Mouse (Mus musculus): ENCODE measurements at regions not wholly inside any gene's neighbourhood (a gene's known extent, or its start where the extent isn't known, plus 50 kb on each side); places are given as distances from the start of the nearest gene placed in this dataset.

- DNase-seq (ENCODE audit: low read depth, low spot score), result no peak
- Histone ChIP-seq H3K4me3 (ENCODE audit: control insufficient read depth in 1 of 2, insufficient read depth in 1 of 2, low read depth in 2 of 2, low read length in 2 of 2) (no peak overlapping the region), H3K27me3 (ENCODE audit: control insufficient read depth in 1 of 2, insufficient read depth in 2 of 2, low read length in 2 of 2) (peaks cover 0 to 2% of the 10 kb centered on the region in 2 experiments; a peak in 3 of 4 replicates), H3K9ac (ENCODE audit: control insufficient read depth, low read depth, low read length, poor library complexity, severe bottlenecking) (no peak overlapping the region), H3K9me3 (replicated peaks; ENCODE audit: insufficient read depth, low read length) (no peaks in the 10 kb centered on the region), H3K27ac (ENCODE audit: control insufficient read depth, low read depth, low read length) (no peak overlapping the region), H3K79me2 (ENCODE audit: control insufficient read depth, insufficient read depth, low read length, poor library complexity) (no peaks in the 10 kb centered on the region), H3K36me3 (ENCODE audit: control insufficient read depth in 1 of 2, insufficient read depth in 2 of 2, low read length in 2 of 2) (no peaks in the 10 kb centered on the region), H3K4me1 (ENCODE audit: control insufficient read depth in 1 of 2, insufficient read depth in 2 of 2, low read length in 2 of 2) (no peaks in the 10 kb centered on the region)
- TF ChIP-seq MXI1 (IDR thresholded peaks at IDR 0.05; ENCODE audit: low read depth, low read length) (no peak), RAD21 (IDR thresholded peaks at IDR 0.05; ENCODE audit: low read depth, low read length) (no peak), KAT2A (conservative IDR thresholded peaks at IDR 0.05; ENCODE audit: low read depth, low read length) (no peak), USF1 (IDR thresholded peaks at IDR 0.05; ENCODE audit: low read depth, low read length) (no peak), BHLHE40 (IDR thresholded peaks at IDR 0.05; ENCODE audit: borderline replicate concordance, low read depth, low read length) (no peak), POLR2AphosphoS2 (IDR thresholded peaks at IDR 0.05; ENCODE audit: low read length) (no peak), ZKSCAN1 (IDR thresholded peaks at IDR 0.05; ENCODE audit: low read depth, low read length) (no peak), NELFE (IDR thresholded peaks at IDR 0.05; ENCODE audit: low read depth, low read length) (no peak), MYC (IDR thresholded peaks at IDR 0.05; ENCODE audit: low read depth, low read length) (no peak), ELF1 (IDR thresholded peaks at IDR 0.05; ENCODE audit: low read depth, low read length) (no peak), EP300 (IDR thresholded peaks at IDR 0.05; ENCODE audit: low read depth in 1 of 2, low read length in 2 of 2) (no peak), POLR2AphosphoS5 (IDR thresholded peaks at IDR 0.05; ENCODE audit: borderline replicate concordance, low read depth, low read length) (no peak), GATA1 (IDR thresholded peaks at IDR 0.05; ENCODE audit: low read depth, low read length) (no peak), MAFK (IDR thresholded peaks at IDR 0.05; ENCODE audit: borderline replicate concordance, low read depth, low read length) (no peak), JUND (IDR thresholded peaks at IDR 0.05; ENCODE audit: low read depth, low read length) (no peak), MAZ (IDR thresholded peaks at IDR 0.05; ENCODE audit: low read depth, low read length) (no peak), ETS1 (IDR thresholded peaks at IDR 0.05; ENCODE audit: low read depth, low read length) (no peak), HCFC1 (IDR thresholded peaks at IDR 0.05; ENCODE audit: low read depth, low read length) (no peak), ZC3H11A (IDR thresholded peaks at IDR 0.05; ENCODE audit: low read depth, low read length) (no peak)
Measured at GRCm38 (mm10) chr13:45219671-45220070, 141.2 kb downstream of the Gm9817 start.

- no peaks in the 10 kb centered on the region for H3K27me3 ChIP-seq (ENCODE audit: control insufficient read depth in 1 of 2, insufficient read depth in 2 of 2, low read length in 2 of 2)
- TF ChIP-seq MXI1 (IDR thresholded peaks at IDR 0.05; ENCODE audit: low read depth, low read length) (no peak), POLR2A (IDR thresholded peaks at IDR 0.05; ENCODE audit: control insufficient read depth in 1 of 2, insufficient read depth in 1 of 2, low read depth in 1 of 2, low read length in 2 of 2, poor library complexity in 1 of 2) (no peak), KAT2A (conservative IDR thresholded peaks at IDR 0.05; ENCODE audit: low read depth, low read length) (no peak), RCOR1 (IDR thresholded peaks at IDR 0.05; ENCODE audit: low read depth, low read length) (no peak), ZC3H11A (IDR thresholded peaks at IDR 0.05; ENCODE audit: low read depth, low read length) (no peak), SMC3 (IDR thresholded peaks at IDR 0.05; ENCODE audit: low read depth, low read length) (no peak), POLR2AphosphoS5 (IDR thresholded peaks at IDR 0.05; ENCODE audit: borderline replicate concordance, low read depth, low read length) (no peak), JUND (IDR thresholded peaks at IDR 0.05; ENCODE audit: low read depth, low read length) (no peak), ELF1 (IDR thresholded peaks at IDR 0.05; ENCODE audit: low read depth, low read length) (no peak), GABPA (IDR thresholded peaks at IDR 0.05; ENCODE audit: low read depth, low read length) (no peak), USF2 (IDR thresholded peaks at IDR 0.05; ENCODE audit: borderline replicate concordance in 1 of 2, insufficient read depth in 1 of 2, low read depth in 1 of 2, low read length in 2 of 2) (no peak), ZNF384 (IDR thresholded peaks at IDR 0.05; ENCODE audit: low read depth, low read length) (no peak), NRF1 (IDR thresholded peaks at IDR 0.05; ENCODE audit: insufficient read depth, low read depth, low read length, poor library complexity, severe bottlenecking) (no peak)
- no peak for DNase-seq (ENCODE audit: low read depth, low spot score)
Measured at GRCm38 (mm10) chr13:45230804-45231203, 152.3 kb downstream of the Gm9817 start.

More at GRCm38 (mm10) chr13:45230804-45231203, 152.3 kb downstream of the Gm9817 start:
- Histone ChIP-seq H3K9ac (ENCODE audit: control insufficient read depth, low read depth, low read length, poor library complexity, severe bottlenecking) (no peak overlapping the region), H3K27ac (ENCODE audit: control insufficient read depth, low read depth, low read length) (no peak overlapping the region), H3K36me3 (ENCODE audit: control insufficient read depth in 1 of 2, insufficient read depth in 2 of 2, low read length in 2 of 2) (no peaks in the 10 kb centered on the region), H3K9me3 (replicated peaks; ENCODE audit: insufficient read depth, low read length) (no peaks in the 10 kb centered on the region), H3K4me3 (ENCODE audit: control insufficient read depth in 1 of 2, insufficient read depth in 1 of 2, low read depth in 2 of 2, low read length in 2 of 2) (no peak overlapping the region), H3K4me1 (ENCODE audit: control insufficient read depth in 1 of 2, insufficient read depth in 2 of 2, low read length in 2 of 2) (no peaks in the 10 kb centered on the region), H3K79me2 (ENCODE audit: control insufficient read depth, insufficient read depth, low read length, poor library complexity) (no peaks in the 10 kb centered on the region)
